Mouse (Mus musculus) embryonic facial prominence, embryonic 10.5 days (tissue): ENCODE data around the gene Arhgef39. TPM values are rescaled to one million over a fixed set of nuclear protein-coding genes. Genes with fewer than 3 reads are reported as not detected.
"Not testable (repeated sequence)": the region's sequence is repeated elsewhere in the genome, so short reads cannot be mapped to it uniquely, and the experiment has no call there.

Experiments
- DNase-seq: peaks from one replicate; pipeline ENCODE4 v3.0.0-alpha.2; 2017; ENCODE audit warnings: low spot score
- H3K27ac ChIP-seq: fragments of 300-500 bp; sonication (generic); replicated peaks from 2 replicates; pipeline ENCODE4 v1.5.1; 2016; ENCODE audit warnings: mild to moderate bottlenecking
- H3K27me3 ChIP-seq: fragments of 300-500 bp; sonication (generic); replicated peaks from 2 replicates; pipeline ENCODE4 v1.6.1; 2016; ENCODE audit warnings: low read depth, mild to moderate bottlenecking; ENCODE audit not compliant: poor library complexity, severe bottlenecking
- H3K36me3 ChIP-seq: fragments of 300-500 bp; sonication (generic); replicated peaks from 2 replicates; pipeline ENCODE4 v1.6.1; 2016; ENCODE audit warnings: mild to moderate bottlenecking, moderate library complexity
- H3K4me1 ChIP-seq: fragments of 300-500 bp; sonication (generic); 2 replicates; pipeline ENCODE4 v1.6.1; 2016
- H3K4me3 ChIP-seq: fragments of 300-500 bp; sonication (generic); 2 replicates; pipeline ENCODE4 v1.5.1; 2016; ENCODE audit warnings: mild to moderate bottlenecking, moderate library complexity
- H3K9me3 ChIP-seq: fragments of 300-500 bp; sonication (generic); 2 replicates; pipeline ENCODE4 v1.6.1; 2016; ENCODE audit warnings: mild to moderate bottlenecking
- WGBS: fragments of 180-500 bp; shearing (Covaris S2); methylation state at CpG from one replicate; pipeline ENCODE4 v1.1.7; 2016; 5-methylcytosine and 5-hydroxymethylcytosine counted together
- polyA plus RNA-seq: library from polyadenylated mRNA; unstranded; fragments of >200 nt; fragmentation: Nextera tagmentation; extraction: Ambion mirVana; gene quantifications from 2 replicates; pipeline ENCODE4 v1.2.1, GENCODE M21; 2016

The Arhgef39 gene
- polyA plus RNA-seq, 1 experiment from 2014 or later = 48.2 TPM

DNA sequence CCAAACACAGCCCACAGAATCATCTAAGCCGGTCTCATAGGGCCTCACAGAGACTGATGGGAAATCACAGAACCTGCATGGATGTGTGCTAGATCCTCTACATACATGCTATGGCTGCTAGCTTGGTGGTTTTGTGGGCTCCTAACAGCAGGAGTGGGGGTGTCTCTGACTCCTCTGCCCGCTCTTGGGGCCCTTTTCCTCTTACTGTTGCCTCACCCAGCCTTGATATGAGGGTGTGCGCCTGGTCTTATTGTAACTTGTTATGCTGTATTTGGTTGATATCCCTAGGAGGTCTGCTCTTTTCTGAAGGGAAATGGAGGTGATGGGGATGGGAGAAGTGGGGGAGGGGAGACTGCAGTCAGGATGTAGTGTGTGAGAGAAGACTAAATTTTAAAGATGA lies 9.9 kb downstream of the Arhgef39 start:
- H3K36me3 ChIP-seq = no peaks in the 10 kb centered on the region
- H3K27me3 ChIP-seq = no peaks in the 10 kb centered on the region
- peaks cover 9% of the 10 kb centered on the region for H3K4me1 ChIP-seq
- no peak overlapping the region for H3K27ac ChIP-seq
- no peak for DNase-seq
- no peaks in the 10 kb centered on the region for H3K9me3 ChIP-seq
- H3K4me3 ChIP-seq = no peak overlapping the region
- WGBS = 92% methylated on average over 3 of the region's 3 CpGs

DNA sequence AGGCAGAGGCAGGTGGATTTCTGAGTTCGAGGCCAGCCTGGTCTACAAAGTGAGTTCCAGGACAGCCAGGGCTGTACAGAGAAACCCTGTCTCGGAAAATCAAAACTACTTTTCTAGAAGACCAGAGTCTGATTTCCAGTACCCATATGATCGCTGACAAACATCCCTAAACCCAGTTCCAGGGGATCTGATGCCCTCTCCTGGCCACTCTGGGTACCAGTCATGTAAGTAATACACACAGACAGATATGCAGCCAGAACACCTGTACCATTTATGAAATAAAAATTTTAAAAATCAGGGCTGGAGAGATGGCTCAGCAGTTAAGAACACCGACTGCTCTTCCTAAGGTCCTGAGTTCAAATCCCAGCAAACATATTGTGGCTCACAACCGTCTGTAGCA lies 13.8 kb downstream of the Arhgef39 start:
- not testable (repeated sequence) for H3K36me3 ChIP-seq, H3K4me1 ChIP-seq, H3K27me3 ChIP-seq, H3K4me3 ChIP-seq, H3K9me3 ChIP-seq, H3K27ac ChIP-seq, DNase-seq
- WGBS = 83% methylated on average over 5 of the region's 5 CpGs

DNA sequence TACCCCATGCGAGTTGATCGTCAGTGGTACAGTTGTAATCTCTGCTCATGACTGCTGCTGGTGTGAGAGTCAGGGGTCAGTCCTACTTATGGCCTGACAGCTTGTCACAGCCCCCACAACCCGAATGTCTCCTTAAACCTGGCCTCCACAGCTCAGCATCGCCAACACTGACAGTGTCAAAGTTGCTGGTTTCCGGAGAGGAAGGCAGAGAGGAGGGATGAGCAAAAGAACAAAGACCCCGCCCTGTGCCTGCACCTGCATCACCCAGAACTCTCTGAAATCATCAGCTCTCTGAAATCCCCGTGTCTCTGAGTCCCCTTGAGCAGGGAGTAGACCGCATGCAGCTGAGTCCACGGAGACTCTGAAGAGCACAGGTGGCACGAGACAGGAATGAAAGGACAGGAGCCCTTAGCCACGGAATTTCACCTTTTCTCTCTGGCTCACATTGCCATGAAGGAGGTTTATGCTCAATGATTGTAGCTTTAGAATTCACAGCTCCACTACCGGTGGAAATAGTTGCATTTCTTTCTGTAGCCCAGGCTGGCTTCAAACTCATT lies 15.9 kb downstream of the Arhgef39 start, which contains the start of gene Sit1:
Sit1 (minus strand) TSS at position 200 of the 557 bp plus-strand sequence.
- no peaks in the 10 kb centered on the region for H3K9me3 ChIP-seq
- H3K27ac ChIP-seq = no peak within 1 kb of the TSS
- H3K36me3 ChIP-seq = no peaks in the 10 kb centered on the region
- no peak within 1 kb of the TSS for H3K4me3 ChIP-seq
- 0 out of 2 replicates have a peak, but pooled peaks cover 6% of the 10 kb centered on the region for H3K27me3 ChIP-seq
- peaks cover 10% of the 10 kb centered on the region for H3K4me1 ChIP-seq
- WGBS = 61% methylated on average over 12 of the region's 12 CpGs
- no peak for DNase-seq

DNA sequence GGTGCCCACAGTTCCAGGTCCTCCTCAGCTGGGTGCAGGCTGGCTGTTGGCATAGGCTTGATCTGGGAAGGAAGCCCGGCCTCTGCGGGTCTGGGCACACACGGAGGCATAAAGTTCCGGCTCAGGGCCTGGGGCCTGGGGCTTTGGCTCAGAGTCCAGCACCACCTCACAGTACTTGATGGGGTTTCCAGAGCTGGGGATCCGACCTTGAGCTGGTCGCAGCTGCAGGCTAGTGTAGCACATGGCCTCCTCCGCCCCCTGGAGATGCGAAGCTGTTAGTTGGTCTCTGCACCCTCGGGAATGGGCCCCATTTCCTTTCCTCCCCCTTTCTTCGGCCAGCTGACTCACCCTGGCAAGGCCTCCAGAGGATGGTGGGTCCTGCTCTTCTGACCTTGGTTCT lies 16.9 kb downstream of the Arhgef39 start:
- H3K36me3 ChIP-seq = no peaks in the 10 kb centered on the region
- no peak for DNase-seq
- H3K9me3 ChIP-seq = no peaks in the 10 kb centered on the region
- 0 out of 2 replicates have a peak, but pooled peaks cover 6% of the 10 kb centered on the region for H3K27me3 ChIP-seq
- no peak overlapping the region for H3K27ac ChIP-seq
- peaks cover 16% of the 10 kb centered on the region for H3K4me1 ChIP-seq
- 72% methylated on average over 10 of the region's 10 CpGs for WGBS
- no peak overlapping the region for H3K4me3 ChIP-seq

DNA sequence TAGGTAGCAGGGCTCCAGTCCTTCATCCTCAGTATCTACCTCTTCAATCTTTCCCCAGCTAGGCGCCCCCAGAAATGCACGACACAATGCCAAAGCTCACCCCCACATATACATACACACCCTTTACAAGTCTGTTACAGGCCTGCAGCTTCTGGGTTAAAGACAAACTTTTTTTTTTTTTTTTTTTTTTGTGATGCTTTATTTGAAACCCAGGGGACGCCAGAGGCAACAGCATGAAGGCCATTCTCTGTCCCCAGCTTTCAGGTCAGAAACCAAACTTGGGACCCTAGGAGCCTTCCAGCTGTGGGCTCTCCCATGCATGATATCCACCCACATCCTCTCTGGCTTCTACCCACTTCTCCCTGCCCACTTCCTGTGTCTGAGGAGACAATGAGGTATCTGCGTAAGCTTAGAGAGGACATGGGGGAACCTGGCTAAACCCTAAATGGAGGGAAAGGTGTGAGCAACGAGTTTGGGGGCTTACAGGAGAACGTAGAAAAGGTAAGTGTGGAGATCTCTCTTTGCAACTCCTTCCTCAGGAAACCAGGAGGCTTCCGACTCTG lies 17.5 kb downstream of the Arhgef39 start:
- H3K27ac ChIP-seq = no peak overlapping the region
- WGBS = 73% methylated on average over 7 of the region's 7 CpGs

DNA sequence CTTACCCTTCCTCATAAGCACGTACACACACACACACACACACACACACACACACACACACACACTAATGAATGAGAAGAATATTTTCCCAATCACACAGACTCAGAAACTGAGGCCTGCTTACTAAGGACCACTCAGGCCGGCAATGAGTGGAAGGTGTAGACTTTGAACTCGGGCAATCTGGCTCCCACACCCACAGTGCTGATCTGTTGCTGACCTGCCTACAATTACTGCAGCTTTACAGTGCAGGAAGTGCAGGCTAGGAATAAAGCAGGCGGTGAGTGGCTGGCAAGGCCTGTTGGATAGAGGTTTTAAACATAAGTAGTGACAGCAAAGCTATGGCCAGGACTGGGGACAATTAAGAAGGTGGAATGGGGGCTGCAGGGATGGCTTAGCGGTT lies 18.5 kb downstream of the Arhgef39 start:
- H3K27ac ChIP-seq = no peak overlapping the region
- 80% methylated on average over 5 of the region's 5 CpGs for WGBS
- H3K9me3 ChIP-seq = no peaks in the 10 kb centered on the region
- H3K4me1 ChIP-seq = peaks cover 16% of the 10 kb centered on the region
- H3K27me3 ChIP-seq = 0 out of 2 replicates have a peak, but pooled peaks cover 6% of the 10 kb centered on the region
- no peak overlapping the region for H3K4me3 ChIP-seq
- no peaks in the 10 kb centered on the region for H3K36me3 ChIP-seq
- DNase-seq = no peak

More for the DNA sequence above, 17.5 kb downstream of the Arhgef39 start:
- Histone ChIP-seq H3K4me1 (peaks cover 16% of the 10 kb centered on the region), H3K9me3 (no peaks in the 10 kb centered on the region), H3K27me3 (0 out of 2 replicates have a peak, but pooled peaks cover 6% of the 10 kb centered on the region), H3K4me3 (no peak overlapping the region), H3K36me3 (no peaks in the 10 kb centered on the region)
- DNase-seq = no peak

DNA sequence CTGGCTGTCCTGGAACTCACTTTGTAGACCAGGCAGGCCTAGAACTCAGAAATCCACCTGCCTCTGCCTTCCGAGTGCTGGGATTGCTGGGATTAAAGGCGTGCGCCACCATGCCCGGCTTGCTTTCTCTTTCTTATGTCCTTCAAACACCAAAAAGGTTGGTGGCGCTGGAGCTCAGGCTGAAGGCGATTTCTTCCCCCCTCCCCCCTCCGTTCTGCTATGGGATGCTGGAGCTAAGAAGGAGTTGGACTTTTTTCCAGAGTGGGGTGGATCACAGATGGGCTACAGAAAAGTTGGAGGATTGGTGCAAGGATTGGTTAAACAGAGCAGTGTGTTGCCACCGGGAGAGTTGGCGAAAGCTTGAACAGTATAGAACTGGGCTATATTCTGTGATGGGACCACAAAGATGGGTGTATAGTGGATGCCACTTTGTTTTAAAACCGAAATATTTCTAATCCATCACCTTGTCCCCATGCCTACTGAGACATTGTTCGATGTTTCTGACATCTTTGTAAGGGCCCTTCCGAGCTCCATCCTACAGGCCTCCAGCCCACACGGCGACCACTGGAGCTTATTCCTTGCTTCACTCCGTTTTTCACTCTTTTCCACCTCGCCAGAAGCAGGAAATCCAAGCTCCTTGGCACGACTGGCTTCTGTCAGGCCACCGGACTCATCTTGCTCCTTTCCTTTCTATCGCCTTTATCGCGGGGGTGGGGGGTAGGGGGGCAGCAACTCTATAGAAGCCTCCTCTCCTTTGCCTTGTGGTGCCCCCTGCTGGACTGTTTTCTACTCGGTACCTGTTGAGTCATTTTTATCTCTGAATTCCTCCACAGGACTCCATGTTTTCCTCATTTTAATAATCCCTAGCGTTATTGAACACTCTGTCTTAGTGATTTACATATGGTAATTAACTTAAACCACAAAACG lies 20.3 kb downstream of the Arhgef39 start:
- Histone ChIP-seq H3K27me3 (peaks cover 6% of the 10 kb centered on the region; the same call in 1 of the 2 replicates), H3K4me1 (peaks cover 16% of the 10 kb centered on the region), H3K36me3 (no peaks in the 10 kb centered on the region), H3K4me3 (peak overlapping the region; percentile 40), H3K27ac (no peak overlapping the region; the same call in 1 of the 2 replicates), H3K9me3 (no peaks in the 10 kb centered on the region)
- 49% methylated on average over 24 of the region's 24 CpGs for WGBS
- DNase-seq = peak; percentile 81

DNA sequence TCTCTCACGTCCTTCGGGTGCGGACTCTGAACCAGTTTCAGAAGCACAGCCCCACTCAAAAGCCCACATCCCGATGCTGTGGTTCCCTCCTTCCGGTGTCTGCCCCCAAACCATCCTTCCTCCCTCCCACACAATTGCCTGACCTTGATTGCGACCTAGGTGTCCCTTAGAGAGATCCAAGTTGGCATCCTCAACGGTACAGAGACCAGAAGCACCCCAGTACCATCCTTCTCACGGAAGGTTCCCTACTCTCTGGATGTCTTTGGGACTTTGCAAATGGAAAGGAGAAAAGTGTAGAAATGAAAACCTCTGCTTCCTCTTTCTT lies 21.0 kb downstream of the Arhgef39 start:
- no peak for DNase-seq
- Histone ChIP-seq H3K4me3 (peak overlapping the region; percentile 49), H3K27me3 (peaks cover 5% of the 10 kb centered on the region; the same call in 1 of the 2 replicates), H3K27ac (peak overlapping the region; percentile 81), H3K9me3 (no peaks in the 10 kb centered on the region), H3K36me3 (no peaks in the 10 kb centered on the region), H3K4me1 (peaks cover 16% of the 10 kb centered on the region)
- WGBS = 53% methylated on average over 8 of the region's 8 CpGs

DNA sequence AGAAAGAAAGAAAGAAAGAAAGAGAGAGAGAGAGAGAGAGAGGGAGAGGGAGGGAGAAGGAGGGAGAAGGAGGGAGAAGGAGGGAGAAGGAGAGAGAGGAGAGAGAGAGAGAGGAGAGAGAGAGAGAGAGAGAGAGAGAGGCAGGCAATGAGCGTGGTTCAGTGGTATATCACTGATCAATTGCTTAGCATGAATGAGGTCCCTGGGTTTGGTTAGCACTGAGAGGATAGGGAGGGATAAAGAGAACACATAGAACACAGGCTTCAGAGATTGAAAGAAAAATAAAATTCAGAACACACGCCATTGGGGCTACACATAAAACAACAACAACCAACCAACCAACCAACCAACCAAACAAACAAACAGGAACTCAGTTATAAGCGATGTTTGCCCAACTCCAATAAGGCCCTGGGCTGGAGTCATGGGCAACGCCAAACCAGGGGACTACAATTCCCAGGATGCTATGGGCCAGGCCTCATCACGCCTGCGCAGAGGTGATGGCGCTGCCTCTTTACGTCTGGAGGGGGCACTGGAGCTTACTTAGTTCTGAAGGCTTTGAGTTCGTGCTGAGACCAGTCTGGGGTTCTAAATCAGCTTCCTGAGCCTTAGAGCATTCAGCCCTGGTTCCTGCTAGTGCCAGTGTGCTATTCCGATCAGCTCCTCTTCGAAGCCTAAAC lies 21.5 kb downstream of the Arhgef39 start:
- WGBS = 16% methylated on average over 11 of the region's 11 CpGs
- peak; percentile 87 for DNase-seq
- Histone ChIP-seq H3K4me3 (peak overlapping the region; percentile 49), H3K27me3 (peaks cover under 1% of the 10 kb centered on the region; the same call in 1 of the 2 replicates), H3K9me3 (no peaks in the 10 kb centered on the region), H3K27ac (peak overlapping the region; percentile 81), H3K4me1 (peaks cover 16% of the 10 kb centered on the region), H3K36me3 (no peaks in the 10 kb centered on the region)

DNA sequence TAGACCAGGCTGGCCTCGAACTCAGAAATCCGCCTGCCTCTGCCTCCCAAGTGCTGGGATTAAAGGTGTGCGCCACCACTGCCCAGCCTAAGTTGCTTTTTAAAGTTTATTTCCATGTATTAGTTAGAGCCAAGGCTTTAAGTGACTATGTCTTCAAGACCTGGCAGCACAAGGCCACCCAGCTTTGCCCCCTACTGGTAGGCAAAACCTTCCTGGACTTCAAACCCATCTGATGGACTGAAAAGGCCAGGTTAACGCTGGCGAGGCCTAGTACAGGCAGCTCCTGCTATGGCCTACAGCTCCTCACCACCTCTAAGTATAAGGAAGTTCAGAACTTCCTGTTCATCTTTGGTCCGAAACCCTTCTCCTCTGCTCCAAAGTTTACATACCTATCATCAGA lies 22.9 kb downstream of the Arhgef39 start:
- Histone ChIP-seq H3K4me1 (peaks cover 11% of the 10 kb centered on the region; the same call in 1 of the 2 replicates), H3K4me3 (no peak overlapping the region), H3K36me3 (no peaks in the 10 kb centered on the region), H3K27me3 (no peaks in the 10 kb centered on the region; the same call in 1 of the 2 replicates), H3K9me3 (no peaks in the 10 kb centered on the region), H3K27ac (no peak overlapping the region)
- 90% methylated on average over 6 of the region's 6 CpGs for WGBS
- no peak for DNase-seq

DNA sequence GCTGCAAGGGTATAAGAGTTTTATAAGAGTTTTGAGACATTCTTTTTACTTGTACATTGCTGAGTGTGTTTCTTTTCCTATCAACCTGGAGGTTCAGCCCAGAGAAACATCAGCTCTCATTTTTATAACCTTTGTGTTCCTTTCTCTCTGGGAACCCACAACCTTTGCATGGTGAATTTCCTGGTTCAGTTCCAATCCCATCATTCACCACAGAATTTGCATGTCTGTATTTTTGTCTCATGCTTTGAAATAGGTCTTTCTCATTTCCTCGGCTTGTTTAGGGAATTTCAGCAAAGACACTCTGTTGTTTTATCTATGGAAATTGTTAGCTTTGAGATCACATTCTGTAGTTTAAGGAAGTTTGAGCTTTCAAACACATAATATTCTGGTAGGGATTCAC lies 25.9 kb downstream of the Arhgef39 start:
- WGBS = 90% methylated on average over 1 of the region's 1 CpGs
- no peak for DNase-seq
- Histone ChIP-seq H3K36me3 (no peaks in the 10 kb centered on the region), H3K4me3 (no peak overlapping the region), H3K27me3 (no peaks in the 10 kb centered on the region; the same call in 1 of the 2 replicates), H3K4me1 (peaks cover 5% of the 10 kb centered on the region; the same call in 1 of the 2 replicates), H3K27ac (no peak overlapping the region), H3K9me3 (no peaks in the 10 kb centered on the region)

DNA sequence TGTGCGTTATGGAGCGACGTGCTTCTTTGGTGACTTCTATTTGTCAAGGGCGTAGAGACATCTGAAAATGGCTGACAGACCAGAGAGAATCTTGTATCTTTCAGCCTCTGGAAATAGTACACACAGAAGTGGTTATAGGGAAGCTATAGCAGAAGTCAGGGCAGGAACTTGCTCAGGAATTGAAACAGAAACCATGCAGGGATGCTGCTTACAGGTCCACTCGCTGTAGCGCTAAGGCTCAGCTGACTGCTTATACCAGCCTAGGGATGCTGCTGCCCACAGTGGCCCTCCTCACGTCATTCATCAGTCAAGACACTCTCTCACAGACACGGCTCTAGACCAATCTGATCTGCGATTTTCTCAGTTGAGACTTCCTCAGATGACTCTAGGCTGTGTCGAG lies 29.2 kb downstream of the Arhgef39 start:
- no peak for DNase-seq
- Histone ChIP-seq H3K36me3 (no peaks in the 10 kb centered on the region), H3K9me3 (no peaks in the 10 kb centered on the region), H3K4me3 (no peak overlapping the region), H3K27ac (no peak overlapping the region), H3K4me1 (no peaks in the 10 kb centered on the region), H3K27me3 (no peaks in the 10 kb centered on the region; the same call in 1 of the 2 replicates)
- 91% methylated on average over 10 of the region's 10 CpGs for WGBS
